Mouse (Mus musculus) intestine, embryonic 14.5 days (tissue): ENCODE data around the gene Cpt2. TPM values are rescaled to one million over a fixed set of nuclear protein-coding genes. Genes with fewer than 3 reads are reported as not detected.

ENCODE experiments used
- ATAC-seq: fragments of 200-750 bp; cut with Nextera tagmentation; replicated peaks from 2 replicates; pipeline ENCODE4 v1.8.0; 2017; ENCODE audit warnings: low read depth, moderate number of reproducible peaks, moderate TSS enrichment, moderate library complexity; ENCODE audit not compliant: low FRiP score, low TSS enrichment
- DNase-seq: peaks from one replicate; pipeline ENCODE4 v3.0.0-alpha.2; 2018; ENCODE audit warnings: low spot score
- H3K27ac ChIP-seq: fragments of 300-500 bp; sonication (generic); 2 replicates; pipeline ENCODE4 v1.5.1; 2014; ENCODE audit warnings: low read depth, mild to moderate bottlenecking, control low read depth
- H3K27me3 ChIP-seq: fragments of 300-500 bp; sonication (generic); replicated peaks from 2 replicates; pipeline ENCODE4 v1.6.1; 2014; ENCODE audit warnings: low read length, control low read depth; ENCODE audit not compliant: control insufficient read depth, insufficient read depth
- H3K36me3 ChIP-seq: fragments of 300-500 bp; sonication (generic); 2 replicates; pipeline ENCODE4 v1.6.1; 2014; ENCODE audit warnings: low read length, control low read depth; ENCODE audit not compliant: control insufficient read depth, insufficient read depth
- H3K4me1 ChIP-seq: fragments of 300-500 bp; sonication (generic); replicated peaks from 2 replicates; pipeline ENCODE4 v1.6.1; 2014; ENCODE audit warnings: low read length, control low read depth, mixed read lengths; ENCODE audit not compliant: control insufficient read depth, insufficient read depth
- H3K4me2 ChIP-seq: fragments of 300-500 bp; sonication (generic); 2 replicates; pipeline ENCODE4 v1.6.1; 2014; ENCODE audit warnings: low read length
- H3K4me3 ChIP-seq: fragments of 300-500 bp; sonication (generic); 2 replicates; pipeline ENCODE4 v1.5.1; 2014; ENCODE audit warnings: low read depth, low read length, control low read depth, mixed read lengths
- H3K9ac ChIP-seq: fragments of 300-500 bp; sonication (generic); 2 replicates; pipeline ENCODE4 v1.6.1; 2014; ENCODE audit warnings: mild to moderate bottlenecking, low read length
- H3K9me3 ChIP-seq: fragments of 300-500 bp; sonication (generic); 2 replicates; pipeline ENCODE4 v1.6.1; 2016; ENCODE audit warnings: low read length, control low read depth; ENCODE audit not compliant: control insufficient read depth
- WGBS: fragments of 180-500 bp; shearing (Covaris S2); extraction: QIAGEN DNeasy Blood & Tissue Kit; methylation state at CpG from one replicate; pipeline ENCODE4 v1.1.7; 2014; 5-methylcytosine and 5-hydroxymethylcytosine counted together
- polyA plus RNA-seq: library from polyadenylated mRNA; unstranded; fragments of >200 nt; fragmentation: Nextera tagmentation; extraction: Ambion mirVana; gene quantifications from 2 replicates; pipeline ENCODE4 v1.2.1, GENCODE M21; 2014

Cpt2 gene
- 55.9 and 66.6 TPM in 2 replicates for polyA plus RNA-seq

GRCm38 (mm10) chr4:107923145-107923802, at the start of gene Cpt2:
Gene Cpt2, minus strand, starts transcription at chr4:107923610.
- peak within 1 kb of the TSS; percentile 86 for H3K9ac ChIP-seq
- no peaks in the 10 kb centered on the region for H3K9me3 ChIP-seq
- peak within 1 kb of the TSS; percentile 73 for H3K27ac ChIP-seq
- WGBS = under 1% methylated on average over 38 of the region's 38 CpGs
- H3K36me3 ChIP-seq = no peaks in the 10 kb centered on the region
- peaks cover 22% of the 10 kb centered on the region for H3K4me1 ChIP-seq
- no peaks in the 10 kb centered on the region for H3K27me3 ChIP-seq
- H3K4me2 ChIP-seq = peak within 1 kb of the TSS; percentile 75
- peak within 1 kb of the TSS; percentile 73 for H3K4me3 ChIP-seq
- ATAC-seq = peak; percentile 97
- DNase-seq = peak; percentile 98

- 89% methylated on average over 1 of the region's 1 CpGs for WGBS
- H3K27ac ChIP-seq = no peak overlapping the region
These were observed 47.8 kb upstream of the Cpt2 start for GRCm38 (mm10) chr4:107971162-107971561.

GRCm38 (mm10) chr4:107969781-107970180, 46.4 kb upstream of the Cpt2 start:
- Histone ChIP-seq H3K9ac (no peak overlapping the region), H3K9me3 (no peaks in the 10 kb centered on the region), H3K36me3 (no peaks in the 10 kb centered on the region), H3K4me3 (no peak overlapping the region), H3K27ac (no peak overlapping the region), H3K4me2 (no peak overlapping the region), H3K27me3 (no peaks in the 10 kb centered on the region), H3K4me1 (0 out of 2 replicates have a peak, but pooled peaks cover 2% of the 10 kb centered on the region)
- ATAC-seq (no peak), DNase-seq (no peak)

More at GRCm38 (mm10) chr4:107971162-107971561, 47.8 kb upstream of the Cpt2 start:
- Histone ChIP-seq H3K4me3 (no peak overlapping the region), H3K9ac (no peak overlapping the region), H3K9me3 (no peaks in the 10 kb centered on the region), H3K36me3 (no peaks in the 10 kb centered on the region), H3K27me3 (no peaks in the 10 kb centered on the region), H3K4me1 (0 out of 2 replicates have a peak, but pooled peaks cover 5% of the 10 kb centered on the region), H3K4me2 (no peak overlapping the region)
- ATAC-seq = no peak
- DNase-seq = no peak

GRCm38 (mm10) chr4:107967966-107968682, 44.7 kb upstream of the Cpt2 start, which contains the start of gene Slc1a7:
Gene Slc1a7, plus strand, starts transcription at chr4:107968332.
- DNase-seq (no peak), ATAC-seq (no peak)
- H3K4me1 ChIP-seq = no peaks in the 10 kb centered on the region
- 80% methylated on average over 16 of the region's 16 CpGs for WGBS
- H3K27me3 ChIP-seq = no peaks in the 10 kb centered on the region
- H3K4me3 ChIP-seq = no peak within 1 kb of the TSS
- no peak within 1 kb of the TSS for H3K9ac ChIP-seq
- H3K9me3 ChIP-seq = no peaks in the 10 kb centered on the region
- H3K36me3 ChIP-seq = no peaks in the 10 kb centered on the region
- no peak within 1 kb of the TSS for H3K4me2 ChIP-seq
- no peak within 1 kb of the TSS for H3K27ac ChIP-seq

GRCm38 (mm10) chr4:107966416-107967109, 43.2 kb upstream of the Cpt2 start:
- H3K4me3 ChIP-seq = no peak overlapping the region
- 55% methylated on average over 5 of the region's 5 CpGs for WGBS
- DNase-seq (no peak), ATAC-seq (no peak)
- H3K27ac ChIP-seq = no peak overlapping the region
- H3K4me1 ChIP-seq = peaks cover 7% of the 10 kb centered on the region
- H3K9ac ChIP-seq = no peak overlapping the region
- H3K36me3 ChIP-seq = no peaks in the 10 kb centered on the region
- no peaks in the 10 kb centered on the region for H3K9me3 ChIP-seq
- no peak overlapping the region for H3K4me2 ChIP-seq
- H3K27me3 ChIP-seq = no peaks in the 10 kb centered on the region

GRCm38 (mm10) chr4:107962792-107963191, 39.4 kb upstream of the Cpt2 start:
- Histone ChIP-seq H3K27ac (no peak overlapping the region), H3K36me3 (no peaks in the 10 kb centered on the region), H3K9ac (no peak overlapping the region), H3K4me3 (no peak overlapping the region), H3K4me1 (peaks cover 7% of the 10 kb centered on the region), H3K9me3 (no peaks in the 10 kb centered on the region), H3K27me3 (no peaks in the 10 kb centered on the region), H3K4me2 (no peak overlapping the region)
- 90% methylated on average over 2 of the region's 2 CpGs for WGBS
- no peak for DNase-seq
- ATAC-seq = no peak

- Histone ChIP-seq H3K36me3 (no peaks in the 10 kb centered on the region), H3K9ac (no peak overlapping the region), H3K27ac (no peak overlapping the region), H3K4me3 (no peak overlapping the region), H3K4me1 (peaks cover 7% of the 10 kb centered on the region), H3K27me3 (no peaks in the 10 kb centered on the region), H3K4me2 (no peak overlapping the region), H3K9me3 (no peaks in the 10 kb centered on the region)
- ATAC-seq (0 out of 2 replicates have a peak, but pooled peaks have one; percentile 43), DNase-seq (no peak)
- 64% methylated on average over 11 of the region's 11 CpGs for WGBS
These were observed 38.8 kb upstream of the Cpt2 start for GRCm38 (mm10) chr4:107962044-107962732.

GRCm38 (mm10) chr4:107958487-107958886, 35.1 kb upstream of the Cpt2 start:
- Histone ChIP-seq H3K27me3 (no peaks in the 10 kb centered on the region), H3K4me1 (peaks cover 7% of the 10 kb centered on the region), H3K4me3 (no peak overlapping the region), H3K9me3 (no peaks in the 10 kb centered on the region), H3K9ac (no peak overlapping the region), H3K27ac (no peak overlapping the region), H3K4me2 (no peak overlapping the region), H3K36me3 (no peaks in the 10 kb centered on the region)
- DNase-seq (no peak), ATAC-seq (no peak)
- 82% methylated on average over 7 of the region's 7 CpGs for WGBS
